Mouse (Mus musculus) heart, adult 2 months (tissue): Measurements from ENCODE around the gene Aqp9.

Experiments used
- CTCF ChIP-seq: fragments of 200-600 bp; IDR thresholded peaks from 2 replicates; pipeline ENCODE4 v1.8.1; 2022; ENCODE audit warnings: antibody characterized with exemption, mild to moderate bottlenecking, moderate library complexity
- EP300 ChIP-seq: fragments of 200-500 bp; IDR thresholded peaks from 2 replicates; pipeline ENCODE4 v1.6.1; 2011; ENCODE audit warnings: low read depth, low read length, control low read depth; ENCODE audit not compliant: insufficient read depth
- POLR2A ChIP-seq: fragments of 200-500 bp; IDR thresholded peaks from 2 replicates; pipeline ENCODE4 v1.6.1; 2011; ENCODE audit warnings: mild to moderate bottlenecking, low read depth, low read length, control low read depth; ENCODE audit not compliant: insufficient read depth

- TF ChIP-seq CTCF, result no peak
- TF ChIP-seq EP300, result no peak
- TF ChIP-seq POLR2A, result no peak
Measured at GRCm38 (mm10) chr9:71159686-71160085, 8.8 kb downstream of the Aqp9 start.
